ENCODE assay signal across 16 mouse cellular contexts in genomic region chr2:141202015-141202364, GRCm38 (mm10).
"Had no signal": no experiment of that assay in that cellular context is flagged by ENCODE, and none has a peak within 500 bp of the region (broad histone marks: within the 10 kb centered on the region; RNA-seq: fewer than 3 reads in every experiment).

No protein-coding gene starts in this region.

- H3K27ac ChIP-seq: kidney, embryonic 15.5 days; left cerebral cortex, adult 2 months; liver, embryonic 13.5 days; stomach, embryonic 15.5 days had no signal

- H3K4me2 ChIP-seq: kidney, embryonic 15.5 days; liver, embryonic 13.5 days; stomach, embryonic 15.5 days had no signal

- H3K4me1 ChIP-seq: liver, embryonic 13.5 days; stomach, embryonic 15.5 days had no signal

- H3K9ac ChIP-seq: kidney, embryonic 15.5 days; liver, embryonic 13.5 days; stomach, embryonic 15.5 days had no signal

- H3K9me3 ChIP-seq: kidney, embryonic 15.5 days; liver, embryonic 13.5 days; stomach, embryonic 15.5 days had no signal

- ATAC-seq: intestine, postnatal 0 days had no signal

- H3K4me3 ChIP-seq: kidney, embryonic 15.5 days; left cerebral cortex, adult 2 months; liver, embryonic 13.5 days; myocyte; stomach, embryonic 15.5 days had no signal

- H3K27me3 ChIP-seq: kidney, embryonic 15.5 days; liver, embryonic 13.5 days; stomach, embryonic 15.5 days had no signal

- DNase-seq: kidney, adult 2 months; kidney, postnatal 10 days; kidney, postnatal 36 days; layer of hippocampus, postnatal 36 days; liver, embryonic 13.5 days; lung, adult 2 months; lung, postnatal 14 days; lung, postnatal 4 days; right cerebral cortex, postnatal 25 days; spleen, adult 18-20 months; thymus, postnatal 25 days had no signal

- H3K36me3 ChIP-seq: kidney, embryonic 15.5 days; liver, embryonic 13.5 days; stomach, embryonic 15.5 days had no signal
